Mouse (Mus musculus): ENCODE results near the gene Cgrrf1. TPM values are rescaled to one million over a fixed set of nuclear protein-coding genes. Genes with fewer than 3 reads are reported as not detected.
"Not testable (repeated sequence)": the region's sequence is repeated elsewhere in the genome, so short reads cannot be mapped to it uniquely, and the experiment has no call there.

Gene Cgrrf1
- polyA plus RNA-seq, 1 experiment from 2014 or later: 41.9 TPM

GRCm38 (mm10) chr14:46803791-46804190, 28.1 kb upstream of the Cgrrf1 start:
- Histone ChIP-seq H3K4me1 (replicated peaks; ENCODE audit: insufficient read depth, low read length) (no peaks in the 10 kb centered on the region), H3K4me2 (ENCODE audit: low read length) (no peak overlapping the region), H3K36me3 (ENCODE audit: insufficient read depth, low read length) (0 out of 2 replicates have a peak, but pooled peaks cover 5% of the 10 kb centered on the region), H3K4me3 (replicated peaks; ENCODE audit: low read depth, low read length) (no peak overlapping the region), H3K27ac (no peak overlapping the region), H3K9ac (ENCODE audit: low read depth, low read length) (no peak overlapping the region), H3K9me3 (replicated peaks; ENCODE audit: low read length) (no peaks in the 10 kb centered on the region), H3K27me3 (ENCODE audit: insufficient read depth, low read length) (no peaks in the 10 kb centered on the region)
- no peak for DNase-seq (ENCODE audit: low spot score)
- 73% methylated on average over 1 of the region's 1 CpGs for WGBS
- no peak for ATAC-seq (replicated peaks; ENCODE audit: low FRiP score, low read depth)
- TF ChIP-seq CTCF (IDR thresholded peaks at IDR 0.05; ENCODE audit: low read depth): no peak

- Histone ChIP-seq H3K4me1 (replicated peaks; ENCODE audit: insufficient read depth, low read length) (no peaks in the 10 kb centered on the region), H3K9ac (ENCODE audit: low read depth, low read length) (no peak overlapping the region), H3K27ac (no peak overlapping the region), H3K27me3 (ENCODE audit: insufficient read depth, low read length) (no peaks in the 10 kb centered on the region), H3K36me3 (ENCODE audit: insufficient read depth, low read length) (peaks cover 19% of the 10 kb centered on the region; the same call in 1 of the 2 replicates), H3K9me3 (replicated peaks; ENCODE audit: low read length) (no peaks in the 10 kb centered on the region), H3K4me3 (replicated peaks; ENCODE audit: low read depth, low read length) (no peak overlapping the region), H3K4me2 (ENCODE audit: low read length) (no peak overlapping the region)
- WGBS: 85% methylated on average over 5 of the region's 5 CpGs
- no peak for TF ChIP-seq CTCF (IDR thresholded peaks at IDR 0.05; ENCODE audit: low read depth)
- no peak for DNase-seq (ENCODE audit: low spot score)
- ATAC-seq (replicated peaks; ENCODE audit: low FRiP score, low read depth): no peak
These were observed 25.7 kb upstream of the Cgrrf1 start for GRCm38 (mm10) chr14:46806186-46806585.

GRCm38 (mm10) chr14:46807927-46808326, 24.0 kb upstream of the Cgrrf1 start:
- Histone ChIP-seq H3K27me3 (ENCODE audit: insufficient read depth, low read length) (no peaks in the 10 kb centered on the region), H3K4me2 (ENCODE audit: low read length) (no peak overlapping the region), H3K9ac (ENCODE audit: low read depth, low read length) (no peak overlapping the region), H3K4me3 (replicated peaks; ENCODE audit: low read depth, low read length) (no peak overlapping the region), H3K9me3 (replicated peaks; ENCODE audit: low read length) (no peaks in the 10 kb centered on the region), H3K4me1 (replicated peaks; ENCODE audit: insufficient read depth, low read length) (no peaks in the 10 kb centered on the region), H3K27ac (no peak overlapping the region), H3K36me3 (ENCODE audit: insufficient read depth, low read length) (peaks cover 28% of the 10 kb centered on the region; the same call in 1 of the 2 replicates)
- WGBS: 75% methylated on average over 3 of the region's 3 CpGs
- TF ChIP-seq CTCF (IDR thresholded peaks at IDR 0.05; ENCODE audit: low read depth): no peak
- DNase-seq (ENCODE audit: low spot score) (no peak), ATAC-seq (replicated peaks; ENCODE audit: low FRiP score, low read depth) (no peak)

- DNase-seq (ENCODE audit: low spot score) (no peak), ATAC-seq (replicated peaks; ENCODE audit: low FRiP score, low read depth) (no peak)
- Histone ChIP-seq H3K4me2 (ENCODE audit: low read length) (no peak overlapping the region), H3K36me3 (ENCODE audit: insufficient read depth, low read length) (peaks cover 41% of the 10 kb centered on the region), H3K27me3 (ENCODE audit: insufficient read depth, low read length) (no peaks in the 10 kb centered on the region), H3K9ac (ENCODE audit: low read depth, low read length) (no peak overlapping the region), H3K4me1 (replicated peaks; ENCODE audit: insufficient read depth, low read length) (peaks cover 4% of the 10 kb centered on the region; the same call in 1 of the 2 replicates), H3K27ac (no peak overlapping the region), H3K4me3 (replicated peaks; ENCODE audit: low read depth, low read length) (no peak overlapping the region), H3K9me3 (replicated peaks; ENCODE audit: low read length) (no peaks in the 10 kb centered on the region)
- 91% methylated on average over 6 of the region's 6 CpGs for WGBS
- no peak for TF ChIP-seq CTCF (IDR thresholded peaks at IDR 0.05; ENCODE audit: low read depth)
These were observed 16.3 kb upstream of the Cgrrf1 start for GRCm38 (mm10) chr14:46815640-46816039.

- no peak for DNase-seq (ENCODE audit: low spot score)
- Histone ChIP-seq H3K4me2 (ENCODE audit: low read length) (no peak overlapping the region), H3K4me3 (replicated peaks; ENCODE audit: low read depth, low read length) (no peak overlapping the region), H3K4me1 (replicated peaks; ENCODE audit: insufficient read depth, low read length) (peaks cover 8% of the 10 kb centered on the region), H3K27ac (no peak overlapping the region), H3K36me3 (ENCODE audit: insufficient read depth, low read length) (peaks cover 32% of the 10 kb centered on the region), H3K27me3 (ENCODE audit: insufficient read depth, low read length) (no peaks in the 10 kb centered on the region), H3K9me3 (replicated peaks; ENCODE audit: low read length) (no peaks in the 10 kb centered on the region), H3K9ac (ENCODE audit: low read depth, low read length) (no peak overlapping the region)
- 92% methylated on average over 8 of the region's 8 CpGs for WGBS
- TF ChIP-seq CTCF (IDR thresholded peaks at IDR 0.05; ENCODE audit: low read depth): no peak
- no peak for ATAC-seq (replicated peaks; ENCODE audit: low FRiP score, low read depth)
These were observed 14.9 kb upstream of the Cgrrf1 start for GRCm38 (mm10) chr14:46816916-46817622.

- no peak for ATAC-seq (replicated peaks; ENCODE audit: low FRiP score, low read depth)
- no peak overlapping the region for H3K4me3 ChIP-seq (replicated peaks; ENCODE audit: low read depth, low read length)
- 80% methylated on average over 7 of the region's 7 CpGs for WGBS
These were observed 13.2 kb upstream of the Cgrrf1 start for GRCm38 (mm10) chr14:46818743-46819142.

GRCm38 (mm10) chr14:46819961-46820360, 12.0 kb upstream of the Cgrrf1 start:
- WGBS: 75% methylated on average over 5 of the region's 6 CpGs

More at GRCm38 (mm10) chr14:46818743-46819142, 13.2 kb upstream of the Cgrrf1 start:
- DNase-seq (ENCODE audit: low spot score): no peak
- Histone ChIP-seq H3K36me3 (ENCODE audit: insufficient read depth, low read length) (peaks cover 21% of the 10 kb centered on the region), H3K27me3 (ENCODE audit: insufficient read depth, low read length) (no peaks in the 10 kb centered on the region), H3K4me1 (replicated peaks; ENCODE audit: insufficient read depth, low read length) (peaks cover 8% of the 10 kb centered on the region), H3K9ac (ENCODE audit: low read depth, low read length) (no peak overlapping the region), H3K27ac (no peak overlapping the region), H3K9me3 (replicated peaks; ENCODE audit: low read length) (no peaks in the 10 kb centered on the region), H3K4me2 (ENCODE audit: low read length) (no peak overlapping the region)
- no peak for TF ChIP-seq CTCF (IDR thresholded peaks at IDR 0.05; ENCODE audit: low read depth)

More at GRCm38 (mm10) chr14:46819961-46820360, 12.0 kb upstream of the Cgrrf1 start:
- not testable (repeated sequence) for H3K27ac ChIP-seq; H3K9me3 ChIP-seq (replicated peaks; ENCODE audit: low read length); ATAC-seq (replicated peaks; ENCODE audit: low FRiP score, low read depth); H3K4me2 ChIP-seq (ENCODE audit: low read length); H3K27me3 ChIP-seq (ENCODE audit: insufficient read depth, low read length); DNase-seq (ENCODE audit: low spot score); H3K4me3 ChIP-seq (replicated peaks; ENCODE audit: low read depth, low read length); H3K9ac ChIP-seq (ENCODE audit: low read depth, low read length); H3K4me1 ChIP-seq (replicated peaks; ENCODE audit: insufficient read depth, low read length)
- H3K36me3 ChIP-seq (ENCODE audit: insufficient read depth, low read length): peaks cover 17% of the 10 kb centered on the region
